Mouse (Mus musculus) testis, adult 2 months (tissue): ENCODE results near the gene Gm17660. TPM values are rescaled to one million over a fixed set of nuclear protein-coding genes. Genes with fewer than 3 reads are reported as not detected.

Experiments used
- H3K27ac ChIP-seq: fragments of 200-500 bp; 2 replicates; pipeline ENCODE4 v1.5.1; 2012; ENCODE audit warnings: low read depth, low read length; ENCODE audit not compliant: control insufficient read depth, insufficient read depth
- H3K27me3 ChIP-seq: fragments of 200-500 bp; 2 replicates; pipeline ENCODE4 v1.6.1; 2012; ENCODE audit warnings: mild to moderate bottlenecking, low read length, moderate library complexity; ENCODE audit not compliant: control insufficient read depth, insufficient read depth
- H3K36me3 ChIP-seq: fragments of 200-500 bp; 2 replicates; pipeline ENCODE4 v1.6.1; 2012; ENCODE audit warnings: mild to moderate bottlenecking, low read length; ENCODE audit not compliant: control insufficient read depth, insufficient read depth
- H3K4me1 ChIP-seq: fragments of 200-500 bp; 2 replicates; pipeline ENCODE4 v1.6.1; 2012; ENCODE audit warnings: low read length; ENCODE audit not compliant: control insufficient read depth, insufficient read depth
- H3K4me3 ChIP-seq: fragments of 200-500 bp; 2 replicates; pipeline ENCODE4 v1.5.1; 2012; ENCODE audit warnings: low read depth, mild to moderate bottlenecking, low read length, moderate library complexity, mixed read lengths; ENCODE audit not compliant: control insufficient read depth
- CTCF ChIP-seq: fragments of 200-500 bp; IDR thresholded peaks from 2 replicates; pipeline ENCODE4 v1.5.1; 2012; ENCODE audit warnings: low read depth, mild to moderate bottlenecking, inconsistent platforms, low read length, moderate library complexity; ENCODE audit not compliant: control insufficient read depth, insufficient read depth, insufficient replicate concordance
- POLR2A ChIP-seq: fragments of 200-500 bp; IDR thresholded peaks from 2 replicates; pipeline ENCODE4 v1.6.1; 2012; ENCODE audit warnings: low read depth, mild to moderate bottlenecking, inconsistent platforms, low read length, moderate library complexity; ENCODE audit not compliant: control insufficient read depth
- polyA plus RNA-seq: library from polyadenylated mRNA; depleted of rRNA; stranded (reverse); fragments of >200 nt; gene quantifications from 2 replicates; pipeline ENCODE4 v1.2.3, GENCODE M21; 2012; rRNA removed

The Gm17660 gene
- polyA plus RNA-seq, 1 experiment, result 0.62 TPM

GRCm38 (mm10) chr5:104023289-104024020 lies 54.0 kb downstream of the Gm17660 start:
- H3K36me3 ChIP-seq, result no peaks in the 10 kb centered on the region
- no peaks in the 10 kb centered on the region for H3K27me3 ChIP-seq
- TF ChIP-seq POLR2A (no peak), CTCF (no peak)
- H3K4me1 ChIP-seq, result peaks cover 6% of the 10 kb centered on the region; the same call in 1 of the 2 replicates
- no peak overlapping the region for H3K27ac ChIP-seq
- no peak overlapping the region for H3K4me3 ChIP-seq

GRCm38 (mm10) chr5:104022558-104022957 lies 54.9 kb downstream of the Gm17660 start:
- Histone ChIP-seq H3K27me3 (no peaks in the 10 kb centered on the region), H3K4me1 (peaks cover 6% of the 10 kb centered on the region; the same call in 1 of the 2 replicates), H3K27ac (peak overlapping the region; percentile 22; the same call in 1 of the 2 replicates), H3K36me3 (no peaks in the 10 kb centered on the region), H3K4me3 (no peak overlapping the region)
- no peak for TF ChIP-seq CTCF
- no peak for TF ChIP-seq POLR2A

- peaks cover 6% of the 10 kb centered on the region; the same call in 1 of the 2 replicates for H3K4me1 ChIP-seq
- H3K27me3 ChIP-seq, result no peaks in the 10 kb centered on the region
- H3K4me3 ChIP-seq, result peak within 1 kb of the TSS; percentile 62
- TF ChIP-seq CTCF (no peak), POLR2A (peak; percentile 33; the same call in 1 of the 2 replicates)
- H3K36me3 ChIP-seq, result no peaks in the 10 kb centered on the region
- peak within 1 kb of the TSS; percentile 78 for H3K27ac ChIP-seq
These were observed 55.6 kb downstream of the Gm17660 start, which contains the start of gene Hsd17b11 for GRCm38 (mm10) chr5:104021597-104022378. Gene Hsd17b11 (minus strand): TSS chr5:104021919.

Other genes with a start within 250 kb of the Gm17660 start
- 15.3 and 16.7 TPM in 2 replicates for gene Klhl8, start 166.3 kb downstream of the Gm17660 start, polyA plus RNA-seq
- gene Hsd17b13, start 100.2 kb downstream of the Gm17660 start, polyA plus RNA-seq, result 0.12 TPM in 2 replicates
- 5.1 and 5.5 TPM in 2 replicates for gene Hsd17b11, start 55.7 kb downstream of the Gm17660 start, polyA plus RNA-seq
- gene Nudt9, start 31.3 kb downstream of the Gm17660 start, polyA plus RNA-seq, result 170 and 195 TPM in 2 replicates
- gene Sparcl1, start 36.1 kb upstream of the Gm17660 start, polyA plus RNA-seq, result 15.8 and 23.1 TPM in 2 replicates
- gene Dspp, start 93.1 kb upstream of the Gm17660 start, polyA plus RNA-seq, result not detected in 2 replicates
- not detected in 2 replicates for gene Dmp1, start 125.0 kb upstream of the Gm17660 start, polyA plus RNA-seq
- 0.14 TPM in 1 of 2 replicates, not detected in the other for gene Ibsp, start 221.6 kb upstream of the Gm17660 start, polyA plus RNA-seq
- 0.06 TPM in 1 of 2 replicates, not detected in the other for gene Mepe, start 247.7 kb upstream of the Gm17660 start, polyA plus RNA-seq